Mouse (Mus musculus) midbrain, embryonic 10.5 days (tissue): Measurements from ENCODE around the gene Llgl2. TPM values are rescaled to one million over a fixed set of nuclear protein-coding genes. Genes with fewer than 3 reads are reported as not detected.

Experiments used
- microRNA-seq: library from miRNA; unstranded; fragments of <30 nt; microRNA quantifications from one replicate; pipeline ENCODE4, GENCODE M21; 2017
- polyA plus RNA-seq: library from polyadenylated mRNA; unstranded; fragments of >200 nt; fragmentation: Nextera tagmentation; extraction: Ambion mirVana; gene quantifications from 2 replicates; pipeline ENCODE4 v1.2.1, GENCODE M21; 2016

The Llgl2 gene
- polyA plus RNA-seq, 1 experiment from 2014 or later, result 5.9 TPM

Small RNAs within 50 kb of the gene (microRNA-seq; reads per million reads assigned to microRNA genes)
- not detected for gene Mir5621

Other genes starting within 250 kb of the Llgl2 start
- 106 and 107 TPM in 2 replicates for gene Mrps7, start 220.1 kb upstream of the Llgl2 start, polyA plus RNA-seq
- gene Gga3, start 220.0 kb upstream of the Llgl2 start, polyA plus RNA-seq, result 34.1 and 35.4 TPM in 2 replicates
- gene Mif4gd, start 211.1 kb upstream of the Llgl2 start, polyA plus RNA-seq, result 18.5 and 20.6 TPM in 2 replicates
- 24.9 and 25.8 TPM in 2 replicates for gene Slc25a19, start 195.8 kb upstream of the Llgl2 start, polyA plus RNA-seq
- gene Grb2, start 115.5 kb upstream of the Llgl2 start, polyA plus RNA-seq, result 81.7 and 88.3 TPM in 2 replicates
- 39.6 and 45.2 TPM in 2 replicates for gene Tmem94, start 58.6 kb upstream of the Llgl2 start, polyA plus RNA-seq
- gene Caskin2, start 10.4 kb upstream of the Llgl2 start, polyA plus RNA-seq, result 17.5 and 18.6 TPM in 2 replicates
- gene Tsen54, start 9.3 kb upstream of the Llgl2 start, polyA plus RNA-seq, result 35.3 and 39.7 TPM in 2 replicates
- 0.12 and 0.21 TPM in 2 replicates for gene Myo15b, start 34.4 kb downstream of the Llgl2 start, polyA plus RNA-seq
- gene Smim5, start 75.9 kb downstream of the Llgl2 start, polyA plus RNA-seq, result 1.0 and 1.6 TPM in 2 replicates
- gene Smim6, start 88.0 kb downstream of the Llgl2 start, polyA plus RNA-seq, result 1.00 and 1.3 TPM in 2 replicates
- 51.9 and 52.1 TPM in 2 replicates for gene Sap30bp, start 109.2 kb downstream of the Llgl2 start, polyA plus RNA-seq
- 30.6 and 31.8 TPM in 2 replicates for gene Recql5, start 109.4 kb downstream of the Llgl2 start, polyA plus RNA-seq
- gene Itgb4, start 150.7 kb downstream of the Llgl2 start, polyA plus RNA-seq, result 0.63 and 0.67 TPM in 2 replicates
- gene Galk1, start 188.7 kb downstream of the Llgl2 start, polyA plus RNA-seq, result 161 and 210 TPM in 2 replicates
- gene H3f3b, start 203.9 kb downstream of the Llgl2 start, polyA plus RNA-seq, result 1,512 and 1,693 TPM in 2 replicates
- gene Unk, start 206.3 kb downstream of the Llgl2 start, polyA plus RNA-seq, result 46.4 and 52.2 TPM in 2 replicates